Mouse (Mus musculus): ENCODE results near the gene Cdyl. TPM values are rescaled to one million over a fixed set of nuclear protein-coding genes. Genes with fewer than 3 reads are reported as not detected.
"Not testable (repeated sequence)": the region's sequence is repeated elsewhere in the genome, so short reads cannot be mapped to it uniquely, and the experiment has no call there.

Cdyl gene
- total and polyA plus RNA-seq, 2 experiments, result 1.3 to 3.5 TPM

- no peak for DNase-seq (ENCODE audit: extremely low read depth, low read depth, low spot score)
- Histone ChIP-seq H3K27me3 (ENCODE audit: control insufficient read depth, insufficient read depth, low read length) (no peaks in the 10 kb centered on the region), H3K27ac (replicated peaks; ENCODE audit: insufficient read depth, low read depth, low read length) (no peak overlapping the region), H3K9ac (ENCODE audit: low read depth, low read length) (no peak overlapping the region), H3K4me3 (ENCODE audit: insufficient read depth, low read depth, low read length) (no peak overlapping the region), H3K36me3 (ENCODE audit: control insufficient read depth, insufficient read depth, low read length) (no peaks in the 10 kb centered on the region), H3K4me1 (ENCODE audit: control insufficient read depth, insufficient read depth, low read length) (no peaks in the 10 kb centered on the region), H3K79me2 (ENCODE audit: control insufficient read depth, insufficient read depth, low read length) (0 out of 2 replicates have a peak, but pooled peaks cover 4% of the 10 kb centered on the region)
- TF ChIP-seq POLR2A (IDR thresholded peaks at IDR 0.05; ENCODE audit: extremely low read depth, insufficient read depth, low read length) (no peak), CTCF (IDR thresholded peaks at IDR 0.05; ENCODE audit: low read depth, low read length) (no peak)
- WGBS, result 75% methylated on average over 7 of the region's 7 CpGs
Measured at GRCm38 (mm10) chr13:35835669-35836068, 176.0 kb downstream of the Cdyl start.

GRCm38 (mm10) chr13:35836501-35836900 lies 176.9 kb downstream of the Cdyl start:
- not testable (repeated sequence) for H3K27me3 ChIP-seq (ENCODE audit: control insufficient read depth, insufficient read depth, low read length); H3K4me3 ChIP-seq (ENCODE audit: insufficient read depth, low read depth, low read length); H3K9ac ChIP-seq (ENCODE audit: low read depth, low read length); H3K79me2 ChIP-seq (ENCODE audit: control insufficient read depth, insufficient read depth, low read length); H3K27ac ChIP-seq (replicated peaks; ENCODE audit: insufficient read depth, low read depth, low read length); H3K36me3 ChIP-seq (ENCODE audit: control insufficient read depth, insufficient read depth, low read length); DNase-seq (ENCODE audit: extremely low read depth, low read depth, low spot score); H3K4me1 ChIP-seq (ENCODE audit: control insufficient read depth, insufficient read depth, low read length)
- 96% methylated on average over 7 of the region's 7 CpGs for WGBS

DNA sequence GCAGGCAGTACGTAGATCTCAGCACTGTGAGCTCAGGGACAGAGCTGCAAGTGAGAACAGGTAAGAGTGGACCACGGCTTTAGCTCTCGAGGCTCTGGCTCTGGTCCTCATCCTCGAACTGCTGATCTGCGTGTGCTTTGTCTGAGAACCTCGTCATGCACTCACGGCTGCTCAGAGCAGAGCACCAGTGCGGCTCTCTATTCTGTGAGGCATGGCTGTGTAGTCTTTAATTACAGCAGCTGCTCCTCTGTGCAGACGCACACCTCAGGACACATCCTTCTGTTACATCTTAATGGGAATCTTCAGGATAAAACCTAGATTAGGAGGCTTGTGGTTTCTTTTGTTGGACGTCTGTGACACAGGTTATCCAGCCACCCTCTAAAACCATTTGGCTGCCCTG lies 180.5 kb downstream of the Cdyl start:
- 96% methylated on average over 10 of the region's 10 CpGs for WGBS

GRCm38 (mm10) chr13:35843383-35843782 lies 183.8 kb downstream of the Cdyl start:
- H3K27me3 ChIP-seq (ENCODE audit: control insufficient read depth, insufficient read depth, low read length), result no peaks in the 10 kb centered on the region
- H3K4me1 ChIP-seq (ENCODE audit: control insufficient read depth, insufficient read depth, low read length), result no peaks in the 10 kb centered on the region
- H3K27ac ChIP-seq (replicated peaks; ENCODE audit: insufficient read depth, low read depth, low read length), result no peak overlapping the region
- TF ChIP-seq POLR2A (IDR thresholded peaks at IDR 0.05; ENCODE audit: extremely low read depth, insufficient read depth, low read length), result no peak
- no peak for TF ChIP-seq CTCF (IDR thresholded peaks at IDR 0.05; ENCODE audit: low read depth, low read length)
- no peaks in the 10 kb centered on the region for H3K36me3 ChIP-seq (ENCODE audit: control insufficient read depth, insufficient read depth, low read length)
- peaks cover 7% of the 10 kb centered on the region; the same call in 1 of the 2 replicates for H3K79me2 ChIP-seq (ENCODE audit: control insufficient read depth, insufficient read depth, low read length)
- DNase-seq (ENCODE audit: extremely low read depth, low read depth, low spot score), result no peak
- no peak overlapping the region for H3K4me3 ChIP-seq (ENCODE audit: insufficient read depth, low read depth, low read length)
- no peak overlapping the region for H3K9ac ChIP-seq (ENCODE audit: low read depth, low read length)
- WGBS, result 94% methylated on average over 7 of the region's 7 CpGs

More for the DNA sequence above, 180.5 kb downstream of the Cdyl start:
- Histone ChIP-seq H3K27ac (replicated peaks; ENCODE audit: insufficient read depth, low read depth, low read length) (no peak overlapping the region), H3K9ac (ENCODE audit: low read depth, low read length) (no peak overlapping the region), H3K4me3 (ENCODE audit: insufficient read depth, low read depth, low read length) (no peak overlapping the region), H3K27me3 (ENCODE audit: control insufficient read depth, insufficient read depth, low read length) (no peaks in the 10 kb centered on the region), H3K4me1 (ENCODE audit: control insufficient read depth, insufficient read depth, low read length) (no peaks in the 10 kb centered on the region), H3K36me3 (ENCODE audit: control insufficient read depth, insufficient read depth, low read length) (no peaks in the 10 kb centered on the region), H3K79me2 (ENCODE audit: control insufficient read depth, insufficient read depth, low read length) (peaks cover 4% of the 10 kb centered on the region; the same call in 1 of the 2 replicates)
- TF ChIP-seq POLR2A (IDR thresholded peaks at IDR 0.05; ENCODE audit: extremely low read depth, insufficient read depth, low read length) (no peak), CTCF (IDR thresholded peaks at IDR 0.05; ENCODE audit: low read depth, low read length) (no peak)
- DNase-seq (ENCODE audit: extremely low read depth, low read depth, low spot score), result no peak

GRCm38 (mm10) chr13:35845306-35845705 lies 185.7 kb downstream of the Cdyl start:
- no peak for DNase-seq (ENCODE audit: extremely low read depth, low read depth, low spot score)
- no peak overlapping the region for H3K9ac ChIP-seq (ENCODE audit: low read depth, low read length)
- peaks cover 7% of the 10 kb centered on the region; the same call in 1 of the 2 replicates for H3K79me2 ChIP-seq (ENCODE audit: control insufficient read depth, insufficient read depth, low read length)
- H3K27ac ChIP-seq (replicated peaks; ENCODE audit: insufficient read depth, low read depth, low read length), result no peak overlapping the region
- no peaks in the 10 kb centered on the region for H3K27me3 ChIP-seq (ENCODE audit: control insufficient read depth, insufficient read depth, low read length)
- WGBS, result 96% methylated on average over 3 of the region's 3 CpGs
- no peaks in the 10 kb centered on the region for H3K4me1 ChIP-seq (ENCODE audit: control insufficient read depth, insufficient read depth, low read length)
- H3K36me3 ChIP-seq (ENCODE audit: control insufficient read depth, insufficient read depth, low read length), result no peaks in the 10 kb centered on the region
- H3K4me3 ChIP-seq (ENCODE audit: insufficient read depth, low read depth, low read length), result no peak overlapping the region
- TF ChIP-seq POLR2A (IDR thresholded peaks at IDR 0.05; ENCODE audit: extremely low read depth, insufficient read depth, low read length) (no peak), CTCF (IDR thresholded peaks at IDR 0.05; ENCODE audit: low read depth, low read length) (no peak)

GRCm38 (mm10) chr13:35848694-35849093 lies 189.1 kb downstream of the Cdyl start:
- Histone ChIP-seq H3K36me3 (ENCODE audit: control insufficient read depth, insufficient read depth, low read length) (no peaks in the 10 kb centered on the region), H3K4me3 (ENCODE audit: insufficient read depth, low read depth, low read length) (no peak overlapping the region), H3K27me3 (ENCODE audit: control insufficient read depth, insufficient read depth, low read length) (no peaks in the 10 kb centered on the region), H3K79me2 (ENCODE audit: control insufficient read depth, insufficient read depth, low read length) (peaks cover 3% of the 10 kb centered on the region; the same call in 1 of the 2 replicates), H3K27ac (replicated peaks; ENCODE audit: insufficient read depth, low read depth, low read length) (no peak overlapping the region), H3K9ac (ENCODE audit: low read depth, low read length) (no peak overlapping the region), H3K4me1 (ENCODE audit: control insufficient read depth, insufficient read depth, low read length) (no peaks in the 10 kb centered on the region)
- WGBS, result 81% methylated on average over 3 of the region's 3 CpGs
- no peak for DNase-seq (ENCODE audit: extremely low read depth, low read depth, low spot score)
- TF ChIP-seq POLR2A (IDR thresholded peaks at IDR 0.05; ENCODE audit: extremely low read depth, insufficient read depth, low read length), result no peak
- no peak for TF ChIP-seq CTCF (IDR thresholded peaks at IDR 0.05; ENCODE audit: low read depth, low read length)
